Mouse (Mus musculus): Measurements from ENCODE around the gene Scyl1. TPM values are rescaled to one million over a fixed set of nuclear protein-coding genes. Genes with fewer than 3 reads are reported as not detected.
"Not testable (repeated sequence)": the region's sequence is repeated elsewhere in the genome, so short reads cannot be mapped to it uniquely, and the experiment has no call there.

Scyl1 gene
- polyA plus RNA-seq, 1 experiment from 2014 or later = 67.4 TPM

GRCm38 (mm10) chr19:5794771-5795576 is 23.8 kb upstream of the Scyl1 start:
- Histone ChIP-seq H3K4me2 (ENCODE audit: low read depth) (0 out of 2 replicates have a peak overlapping the region, but pooled peaks have one; percentile 11), H3K36me3 (ENCODE audit: control insufficient read depth, insufficient read depth, low read length) (peaks cover 14% of the 10 kb centered on the region), H3K4me1 (ENCODE audit: control insufficient read depth, insufficient read depth, low read length) (peaks cover 13% of the 10 kb centered on the region; the same call in 1 of the 2 replicates), H3K9me3 (ENCODE audit: control insufficient read depth, low read length) (no peaks in the 10 kb centered on the region), H3K27ac (ENCODE audit: low read depth, low read length) (0 out of 2 replicates have a peak overlapping the region, but pooled peaks have one; percentile 23), H3K4me3 (ENCODE audit: low read depth, low read length) (no peak overlapping the region), H3K9ac (ENCODE audit: low read length) (no peak overlapping the region), H3K27me3 (ENCODE audit: control insufficient read depth, insufficient read depth, low read length) (no peaks in the 10 kb centered on the region)
- WGBS = 46% methylated on average over 5 of the region's 5 CpGs
- ATAC-seq (ENCODE audit: insufficient read depth, low FRiP score, low TSS enrichment) (peak; percentile 39; the same call in 1 of the 2 replicates), DNase-seq (ENCODE audit: low spot score) (peak; percentile 53)

- H3K4me2 ChIP-seq (ENCODE audit: low read depth); H3K4me3 ChIP-seq (ENCODE audit: low read depth, low read length); H3K27ac ChIP-seq (ENCODE audit: low read depth, low read length); H3K9ac ChIP-seq (ENCODE audit: low read length); H3K27me3 ChIP-seq (ENCODE audit: control insufficient read depth, insufficient read depth, low read length); H3K9me3 ChIP-seq (ENCODE audit: control insufficient read depth, low read length): not testable (repeated sequence)
- Histone ChIP-seq H3K4me1 (ENCODE audit: control insufficient read depth, insufficient read depth, low read length) (peaks cover 13% of the 10 kb centered on the region; the same call in 1 of the 2 replicates), H3K36me3 (ENCODE audit: control insufficient read depth, insufficient read depth, low read length) (peaks cover 14% of the 10 kb centered on the region)
- WGBS = 46% methylated on average over 7 of the region's 7 CpGs
- DNase-seq (ENCODE audit: low spot score) = peak; percentile 33
- peak; percentile 33 for ATAC-seq (ENCODE audit: insufficient read depth, low FRiP score, low TSS enrichment)
Measured at GRCm38 (mm10) chr19:5793917-5794770, 22.9 kb upstream of the Scyl1 start.

- H3K27me3 ChIP-seq (ENCODE audit: control insufficient read depth, insufficient read depth, low read length) = no peaks in the 10 kb centered on the region
- H3K27ac ChIP-seq (ENCODE audit: low read depth, low read length) = no peak overlapping the region
- peak; percentile 36; the same call in 1 of the 2 replicates for ATAC-seq (ENCODE audit: insufficient read depth, low FRiP score, low TSS enrichment)
- peaks cover 13% of the 10 kb centered on the region; the same call in 1 of the 2 replicates for H3K4me1 ChIP-seq (ENCODE audit: control insufficient read depth, insufficient read depth, low read length)
- DNase-seq (ENCODE audit: low spot score) = peak; percentile 53
- no peak overlapping the region for H3K4me2 ChIP-seq (ENCODE audit: low read depth)
- H3K9ac ChIP-seq (ENCODE audit: low read length) = no peak overlapping the region
- 6% methylated on average over 2 of the region's 2 CpGs for WGBS
- no peak overlapping the region for H3K4me3 ChIP-seq (ENCODE audit: low read depth, low read length)
- no peaks in the 10 kb centered on the region for H3K9me3 ChIP-seq (ENCODE audit: control insufficient read depth, low read length)
- peaks cover 14% of the 10 kb centered on the region for H3K36me3 ChIP-seq (ENCODE audit: control insufficient read depth, insufficient read depth, low read length)
Measured at GRCm38 (mm10) chr19:5793116-5793515, 21.9 kb upstream of the Scyl1 start.

- no peaks in the 10 kb centered on the region for H3K27me3 ChIP-seq (ENCODE audit: control insufficient read depth, insufficient read depth, low read length)
- H3K27ac ChIP-seq (ENCODE audit: low read depth, low read length) = no peak overlapping the region
- no peak overlapping the region for H3K9ac ChIP-seq (ENCODE audit: low read length)
- peaks cover 2% of the 10 kb centered on the region; the same call in 1 of the 2 replicates for H3K4me1 ChIP-seq (ENCODE audit: control insufficient read depth, insufficient read depth, low read length)
- peaks cover 3% of the 10 kb centered on the region for H3K36me3 ChIP-seq (ENCODE audit: control insufficient read depth, insufficient read depth, low read length)
- DNase-seq (ENCODE audit: low spot score) (no peak), ATAC-seq (ENCODE audit: insufficient read depth, low FRiP score, low TSS enrichment) (no peak)
- H3K9me3 ChIP-seq (ENCODE audit: control insufficient read depth, low read length) = no peaks in the 10 kb centered on the region
- H3K4me3 ChIP-seq (ENCODE audit: low read depth, low read length) = no peak overlapping the region
- H3K4me2 ChIP-seq (ENCODE audit: low read depth) = no peak overlapping the region
- WGBS = 75% methylated on average over 4 of the region's 4 CpGs
Measured at GRCm38 (mm10) chr19:5791329-5791728, 20.1 kb upstream of the Scyl1 start.

GRCm38 (mm10) chr19:5789066-5789465 is 17.8 kb upstream of the Scyl1 start:
- H3K27me3 ChIP-seq (ENCODE audit: control insufficient read depth, insufficient read depth, low read length) = no peaks in the 10 kb centered on the region
- no peak for DNase-seq (ENCODE audit: low spot score)
- H3K4me2 ChIP-seq (ENCODE audit: low read depth) = no peak overlapping the region
- H3K27ac ChIP-seq (ENCODE audit: low read depth, low read length) = no peak overlapping the region
- H3K9ac ChIP-seq (ENCODE audit: low read length) = no peak overlapping the region
- H3K9me3 ChIP-seq (ENCODE audit: control insufficient read depth, low read length) = no peaks in the 10 kb centered on the region
- ATAC-seq (ENCODE audit: insufficient read depth, low FRiP score, low TSS enrichment) = no peak
- H3K36me3 ChIP-seq (ENCODE audit: control insufficient read depth, insufficient read depth, low read length) = no peaks in the 10 kb centered on the region
- no peaks in the 10 kb centered on the region for H3K4me1 ChIP-seq (ENCODE audit: control insufficient read depth, insufficient read depth, low read length)
- WGBS = 73% methylated on average over 5 of the region's 5 CpGs
- H3K4me3 ChIP-seq (ENCODE audit: low read depth, low read length) = no peak overlapping the region

GRCm38 (mm10) chr19:5788620-5789019 is 17.4 kb upstream of the Scyl1 start:
- no peak overlapping the region for H3K27ac ChIP-seq (ENCODE audit: low read depth, low read length)
- no peaks in the 10 kb centered on the region for H3K36me3 ChIP-seq (ENCODE audit: control insufficient read depth, insufficient read depth, low read length)
- ATAC-seq (ENCODE audit: insufficient read depth, low FRiP score, low TSS enrichment) (no peak), DNase-seq (ENCODE audit: low spot score) (no peak)
- H3K9ac ChIP-seq (ENCODE audit: low read length) = no peak overlapping the region
- no peak overlapping the region for H3K4me2 ChIP-seq (ENCODE audit: low read depth)
- H3K27me3 ChIP-seq (ENCODE audit: control insufficient read depth, insufficient read depth, low read length) = no peaks in the 10 kb centered on the region
- H3K4me3 ChIP-seq (ENCODE audit: low read depth, low read length) = no peak overlapping the region
- 91% methylated on average over 7 of the region's 7 CpGs for WGBS
- no peaks in the 10 kb centered on the region for H3K4me1 ChIP-seq (ENCODE audit: control insufficient read depth, insufficient read depth, low read length)
- H3K9me3 ChIP-seq (ENCODE audit: control insufficient read depth, low read length) = no peaks in the 10 kb centered on the region

GRCm38 (mm10) chr19:5787920-5788319 is 16.7 kb upstream of the Scyl1 start:
- H3K36me3 ChIP-seq (ENCODE audit: control insufficient read depth, insufficient read depth, low read length) = no peaks in the 10 kb centered on the region
- 91% methylated on average over 7 of the region's 7 CpGs for WGBS
- H3K4me1 ChIP-seq (ENCODE audit: control insufficient read depth, insufficient read depth, low read length) = no peaks in the 10 kb centered on the region
- H3K27ac ChIP-seq (ENCODE audit: low read depth, low read length) = no peak overlapping the region
- H3K4me3 ChIP-seq (ENCODE audit: low read depth, low read length) = no peak overlapping the region
- H3K4me2 ChIP-seq (ENCODE audit: low read depth) = no peak overlapping the region
- no peaks in the 10 kb centered on the region for H3K27me3 ChIP-seq (ENCODE audit: control insufficient read depth, insufficient read depth, low read length)
- no peaks in the 10 kb centered on the region for H3K9me3 ChIP-seq (ENCODE audit: control insufficient read depth, low read length)
- H3K9ac ChIP-seq (ENCODE audit: low read length) = no peak overlapping the region
- no peak for DNase-seq (ENCODE audit: low spot score)
- no peak for ATAC-seq (ENCODE audit: insufficient read depth, low FRiP score, low TSS enrichment)

GRCm38 (mm10) chr19:5787128-5787635 is 16.0 kb upstream of the Scyl1 start:
- H3K27ac ChIP-seq (ENCODE audit: low read depth, low read length) = no peak overlapping the region
- DNase-seq (ENCODE audit: low spot score) (peak; percentile 80), ATAC-seq (ENCODE audit: insufficient read depth, low FRiP score, low TSS enrichment) (no peak)
- no peaks in the 10 kb centered on the region for H3K9me3 ChIP-seq (ENCODE audit: control insufficient read depth, low read length)
- H3K36me3 ChIP-seq (ENCODE audit: control insufficient read depth, insufficient read depth, low read length) = no peaks in the 10 kb centered on the region
- no peaks in the 10 kb centered on the region for H3K4me1 ChIP-seq (ENCODE audit: control insufficient read depth, insufficient read depth, low read length)
- WGBS = 16% methylated on average over 8 of the region's 8 CpGs
- no peaks in the 10 kb centered on the region for H3K27me3 ChIP-seq (ENCODE audit: control insufficient read depth, insufficient read depth, low read length)
- no peak overlapping the region for H3K4me3 ChIP-seq (ENCODE audit: low read depth, low read length)
- H3K4me2 ChIP-seq (ENCODE audit: low read depth) = no peak overlapping the region
- H3K9ac ChIP-seq (ENCODE audit: low read length) = no peak overlapping the region

Data from neural tube, embryonic 11.5 days (tissue).